Mouse (Mus musculus) T-helper 1 cell (primary cell): ENCODE data around the gene Bmpr1b.

Source experiments
- in situ Hi-C: fragments of 300-600 bp; cut with MboI, MseI; formaldehyde crosslinking; loops from one replicate; pipeline ENCODE4 v1.15.1; 2025; ENCODE audit warnings: high pct_unique_total_duplicates

Bmpr1b gene

DNA sequence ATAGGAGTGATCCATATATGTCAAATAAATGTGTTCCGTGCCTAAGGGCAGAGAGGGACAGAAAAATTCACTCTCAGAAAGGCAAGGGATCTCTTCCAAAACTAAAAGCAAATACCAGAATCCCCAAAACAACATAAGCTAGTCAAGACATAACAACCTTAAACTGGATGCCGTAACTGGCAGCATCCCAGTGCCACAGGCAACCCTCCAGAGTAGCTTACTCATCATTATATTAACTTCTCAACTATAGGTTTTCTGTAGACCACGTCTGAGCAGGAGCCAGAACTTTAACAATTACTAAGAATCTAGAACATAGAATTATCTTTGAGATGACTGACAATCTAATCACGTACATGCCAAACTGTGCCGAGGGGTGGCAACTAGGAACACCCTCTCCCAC is 128.9 kb downstream of the Bmpr1b start:
- in situ Hi-C loops: no loop called here

DNA sequence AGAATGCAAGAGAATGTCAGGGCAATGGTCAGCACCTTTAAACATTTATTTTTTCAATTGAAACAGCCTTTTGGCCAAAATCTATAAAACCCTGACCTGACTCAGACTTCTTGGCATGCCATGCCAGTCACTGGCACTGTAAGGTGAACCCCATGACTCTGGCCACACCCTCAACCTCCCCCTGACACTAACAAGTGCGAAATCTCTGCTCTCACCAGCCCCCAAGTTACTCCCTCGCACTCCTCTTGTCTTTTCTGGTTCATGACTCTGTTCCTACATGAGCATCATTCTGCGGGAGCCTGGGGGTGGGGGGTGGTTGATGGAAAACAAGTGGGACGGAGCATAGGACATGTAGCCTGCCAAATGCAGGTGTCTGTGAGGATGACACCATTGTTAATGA is 135.1 kb downstream of the Bmpr1b start:
- in situ Hi-C loops: no loop called here

- in situ Hi-C loops: no loop called here
These were observed 149.5 kb downstream of the Bmpr1b start for GRCm38 (mm10) chr3:142019716-142020115.

GRCm38 (mm10) chr3:141984548-141984947 is 184.7 kb downstream of the Bmpr1b start:
- in situ Hi-C loops: no loop called here

DNA sequence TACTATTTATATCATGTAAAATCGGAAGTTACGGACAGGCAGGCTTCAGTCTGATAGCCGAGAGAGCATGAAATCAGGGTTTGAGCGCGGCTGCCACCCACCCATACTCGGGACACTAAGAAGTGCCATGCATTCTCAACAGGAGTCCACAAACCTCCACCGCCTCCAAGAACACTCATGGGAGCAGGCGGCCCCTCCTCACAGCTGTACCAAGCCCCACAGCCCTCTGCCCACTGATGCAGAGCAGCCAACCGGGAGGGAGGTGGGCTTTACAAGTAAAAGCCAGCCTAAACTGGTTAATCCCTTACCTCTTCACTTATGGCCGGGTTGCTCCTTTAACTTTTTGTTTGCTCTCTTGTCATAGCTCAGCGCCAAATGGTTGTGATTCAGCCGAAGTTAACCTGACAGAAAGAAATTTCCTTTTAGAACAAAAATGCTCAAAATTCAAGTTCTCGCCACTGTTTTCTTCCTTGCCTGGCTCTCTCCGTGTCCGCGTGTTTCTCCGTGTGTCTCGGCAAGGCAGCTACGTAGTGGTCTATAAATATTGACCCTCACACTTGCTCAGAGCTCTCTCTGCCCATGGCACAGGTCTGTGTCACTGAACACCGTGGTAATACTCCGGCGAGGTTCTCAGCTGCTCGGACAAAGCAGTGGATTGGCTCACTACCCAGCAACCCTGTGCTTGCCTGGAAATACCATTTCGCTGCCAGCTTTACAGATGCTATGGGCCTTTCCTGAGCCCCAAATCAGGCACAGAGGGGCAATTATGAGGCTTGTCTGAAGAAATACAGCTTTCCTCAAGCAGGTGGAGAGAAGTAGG is 187.4 kb downstream of the Bmpr1b start:
- in situ Hi-C loops: no loop called here

GRCm38 (mm10) chr3:141966244-141966643 is 203.0 kb downstream of the Bmpr1b start:
- in situ Hi-C loops: no loop called here

GRCm38 (mm10) chr3:141952931-141953330 is 216.3 kb downstream of the Bmpr1b start:
- in situ Hi-C loops: no loop called here

DNA sequence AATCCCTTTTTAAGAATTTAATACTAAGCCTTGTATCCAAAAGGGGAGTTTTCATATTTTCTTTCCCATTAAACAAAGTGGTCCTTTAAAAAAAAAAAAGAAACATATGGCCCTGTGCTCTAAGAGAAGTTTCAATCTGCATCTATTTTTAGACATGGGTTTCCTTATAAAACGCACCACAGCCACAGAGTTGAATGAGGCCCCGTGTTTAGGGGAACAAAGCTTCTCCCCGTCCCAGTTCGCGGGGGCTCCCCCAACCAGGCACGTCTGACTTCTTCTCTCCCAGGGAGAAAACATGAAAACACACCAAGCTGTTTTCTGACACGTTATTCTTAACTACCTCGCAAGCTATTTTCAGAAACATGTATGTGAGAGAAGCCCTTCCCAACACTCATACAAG is 218.6 kb downstream of the Bmpr1b start:
- in situ Hi-C loops: no loop called here

GRCm38 (mm10) chr3:141948506-141948905 is 220.7 kb downstream of the Bmpr1b start:
- in situ Hi-C loops: no loop called here

GRCm38 (mm10) chr3:141948096-141948495 is 221.1 kb downstream of the Bmpr1b start:
- in situ Hi-C loops: no loop called here

DNA sequence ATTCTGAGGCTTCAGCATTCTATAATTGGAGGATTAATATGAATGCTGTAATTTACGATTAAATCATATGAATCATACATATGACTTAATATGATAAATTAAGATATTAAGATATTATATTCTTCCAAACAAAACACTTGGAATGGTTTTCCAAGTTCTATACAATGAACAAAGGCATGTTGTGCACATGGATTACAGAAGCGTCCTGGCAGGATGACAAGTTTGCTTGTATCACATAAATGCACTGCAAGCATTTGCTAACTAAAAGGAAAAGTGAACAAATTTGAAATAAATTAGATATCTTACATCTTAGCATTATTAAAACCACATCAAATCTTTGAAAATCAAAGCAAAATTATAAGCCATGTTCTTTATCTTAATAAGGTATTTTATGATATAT is 222.4 kb downstream of the Bmpr1b start:
- in situ Hi-C loops: no loop called here

- in situ Hi-C loops: no loop called here
These were observed 225.9 kb downstream of the Bmpr1b start for GRCm38 (mm10) chr3:141943317-141943742.

DNA sequence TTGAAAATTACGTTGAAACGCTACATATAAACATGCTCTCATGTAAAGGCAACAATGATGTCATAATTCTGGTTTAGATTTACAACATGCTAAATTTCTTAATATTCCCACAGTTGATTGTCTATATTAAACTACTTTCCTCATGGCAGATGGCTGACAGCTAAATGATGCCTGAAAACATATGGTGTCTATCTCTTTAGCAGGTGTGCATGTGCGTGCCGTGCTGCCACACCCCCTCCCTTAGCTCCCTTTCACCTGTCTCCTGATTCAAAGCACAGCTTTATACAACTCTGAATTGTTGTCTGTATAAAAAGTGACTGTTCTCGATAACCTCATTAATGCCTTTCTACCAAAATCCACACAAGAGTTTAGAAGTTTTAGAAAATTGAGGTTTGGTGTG is 229.0 kb downstream of the Bmpr1b start:
- in situ Hi-C loops: no loop called here

GRCm38 (mm10) chr3:141936594-141937272 is 232.5 kb downstream of the Bmpr1b start:
- in situ Hi-C loops: no loop called here

GRCm38 (mm10) chr3:141932956-141933355 is 236.3 kb downstream of the Bmpr1b start:
- in situ Hi-C loops: no loop called here

DNA sequence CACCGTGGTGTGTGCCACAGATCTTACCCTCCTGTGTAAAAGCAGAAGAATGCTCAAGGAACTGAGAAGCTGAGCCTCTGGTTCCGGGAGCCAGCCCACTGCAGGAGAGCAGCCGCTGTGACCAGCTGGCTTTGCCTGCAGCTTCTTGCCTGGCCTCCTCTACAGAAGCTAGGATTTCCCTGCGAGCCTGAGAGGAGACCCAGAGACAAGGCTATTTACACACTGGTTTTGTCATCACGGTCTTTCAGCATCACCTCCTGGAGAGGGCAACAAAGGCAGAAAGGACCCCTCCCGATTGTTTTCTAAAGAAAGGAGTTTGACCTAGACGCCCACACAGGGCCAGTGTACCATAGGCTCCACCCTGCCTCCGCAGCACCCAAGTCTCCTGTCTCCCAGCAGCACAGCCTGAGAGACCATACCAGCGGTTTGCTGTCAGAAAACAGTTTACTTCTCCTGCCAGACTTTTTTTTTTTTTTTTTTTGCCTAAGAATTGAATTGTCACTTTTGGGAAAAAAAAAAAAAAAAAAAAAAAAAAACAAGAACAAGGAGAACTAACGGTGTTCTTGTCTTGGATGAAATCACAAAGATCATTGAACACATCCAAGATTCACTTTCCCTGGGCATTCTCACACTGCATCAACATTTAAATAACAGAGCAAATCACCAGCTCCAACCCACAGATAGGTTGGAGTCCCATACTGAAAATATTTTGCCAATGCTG is 237.7 kb downstream of the Bmpr1b start:
- in situ Hi-C loops: no loop called here

- in situ Hi-C loops: no loop called here
These were observed 245.8 kb downstream of the Bmpr1b start for GRCm38 (mm10) chr3:141923442-141923841.

DNA sequence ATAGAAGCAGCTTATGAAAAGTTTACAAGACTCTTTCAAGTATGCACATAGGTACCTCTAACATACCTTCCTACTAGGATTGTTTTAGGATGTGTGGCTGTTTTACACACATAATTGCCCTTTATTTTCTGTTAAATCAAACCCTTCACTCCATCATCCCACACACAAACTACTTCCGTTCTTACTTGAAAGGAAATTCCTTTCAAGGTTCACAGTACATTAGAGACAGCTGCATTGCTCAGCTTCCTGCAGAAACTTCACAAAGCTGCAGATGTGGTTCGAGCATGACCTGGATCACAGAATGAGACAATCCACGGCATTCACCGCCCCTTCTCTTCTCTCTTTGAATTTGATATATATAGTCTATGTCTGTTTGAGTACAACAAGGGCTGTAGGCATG is 248.1 kb downstream of the Bmpr1b start:
- in situ Hi-C loops: no loop called here

DNA sequence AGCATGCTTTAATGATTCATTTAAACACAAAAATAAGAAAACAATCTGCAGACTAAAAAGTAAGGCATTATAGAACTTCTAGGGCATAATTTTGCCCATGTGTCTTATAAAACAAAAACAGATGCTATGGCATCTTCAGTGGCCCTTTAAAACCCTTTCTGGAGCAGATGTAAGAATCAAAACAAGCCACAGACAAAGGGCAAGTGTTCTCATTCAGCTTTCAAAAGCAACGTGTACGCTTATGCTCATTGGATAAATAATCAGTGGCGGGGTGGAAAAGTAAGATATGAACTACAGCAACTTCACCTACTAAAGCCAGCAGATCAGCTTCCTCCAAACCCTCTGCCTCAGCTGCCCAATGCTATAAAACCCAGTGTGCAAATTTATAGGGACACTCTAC is 249.6 kb downstream of the Bmpr1b start:
- in situ Hi-C loops: no loop called here

GRCm38 (mm10) chr3:141917166-141917565 is 252.1 kb downstream of the Bmpr1b start:
- in situ Hi-C loops: no loop called here

- in situ Hi-C loops: no loop called here
These were observed 253.2 kb downstream of the Bmpr1b start for GRCm38 (mm10) chr3:141915995-141916394.

DNA sequence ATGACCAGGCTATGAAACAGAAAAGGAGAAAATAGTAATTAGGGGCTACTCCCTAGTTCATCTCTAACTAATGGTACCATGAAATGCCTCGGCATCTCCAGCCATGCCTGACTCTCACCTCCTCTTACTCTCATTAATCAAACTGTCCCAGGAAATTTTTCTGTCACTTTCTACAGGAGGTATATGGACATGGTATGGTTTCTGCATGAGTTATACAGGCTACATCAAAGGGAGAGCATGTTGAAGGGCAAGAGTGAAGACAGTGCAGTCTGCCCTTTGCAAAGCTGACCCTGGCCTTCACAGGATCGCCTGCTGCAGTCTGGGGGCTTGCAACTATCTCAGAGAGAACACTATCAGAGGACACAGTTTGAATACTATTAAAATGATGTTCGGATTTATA is 254.6 kb downstream of the Bmpr1b start:
- in situ Hi-C loops: no loop called here
